ENCODE assay signal across 7 mouse cellular contexts in the genomic region with DNA sequence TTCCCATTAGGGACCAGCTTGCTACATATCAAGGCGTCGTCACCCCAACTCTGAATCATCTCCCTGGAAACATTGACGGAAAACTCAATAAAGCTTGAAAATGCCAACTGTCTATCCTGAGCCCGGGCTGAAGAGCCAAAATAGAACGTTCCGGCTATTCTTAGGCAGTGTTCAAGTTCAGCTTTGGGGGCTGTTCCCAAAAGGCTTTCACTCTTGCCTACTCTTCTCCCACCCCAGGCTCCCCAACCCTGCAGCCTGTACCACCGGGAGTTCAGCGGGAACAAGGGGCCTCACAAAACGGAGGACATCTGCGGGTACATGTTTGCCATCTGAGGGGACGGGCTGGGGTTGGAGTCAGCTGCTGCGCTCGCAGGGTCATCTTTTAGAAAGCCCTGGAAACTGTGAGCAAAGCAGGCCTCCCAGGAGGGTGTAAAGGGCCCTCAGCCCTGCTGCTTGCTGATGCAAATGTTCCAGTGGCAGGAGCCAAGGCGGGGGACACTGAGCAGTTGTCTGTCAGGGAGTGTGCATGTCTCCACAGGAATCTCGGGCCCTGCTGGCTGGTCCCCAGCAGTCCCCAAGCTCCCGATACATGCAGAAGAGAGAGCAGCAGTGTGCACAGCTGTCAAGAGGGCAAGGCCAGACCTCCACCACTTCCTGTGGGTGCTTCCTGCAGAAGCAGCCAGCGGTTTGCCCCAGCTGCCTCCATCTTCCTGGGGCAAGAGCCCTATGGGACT.
DNase-seq lines count a peak whose midpoint lies in the region; ATAC-seq and TF ChIP-seq lines count a peak whose summit lies in the region.

No protein-coding gene starts in this region.

- WGBS in kidney, embryonic 14.5 days = 82% methylated on average over 17 of the region's 17 CpGs
- 82% methylated on average over 17 of the region's 17 CpGs for WGBS in kidney, embryonic 16.5 days

- no peak for TF ChIP-seq CTCF in bone marrow macrophage, adult 2 months (IDR thresholded peaks at IDR 0.05; ENCODE audit: low read depth, low read length)

- H3K27me3 ChIP-seq in kidney, embryonic 14.5 days (ENCODE audit: control insufficient read depth, insufficient read depth, low read length) = no peaks in the 10 kb centered on the region
- H3K27me3 ChIP-seq in kidney, embryonic 16.5 days (ENCODE audit: insufficient read depth, low read length) = no peaks in the 10 kb centered on the region

- no peak for ATAC-seq in kidney, embryonic 14.5 days (ENCODE audit: low FRiP score, low TSS enrichment)
- ATAC-seq in kidney, embryonic 16.5 days (ENCODE audit: low FRiP score, low TSS enrichment) = no peak

- no peak overlapping the region for H3K4me3 ChIP-seq in kidney, embryonic 14.5 days (ENCODE audit: low read length)
- H3K4me3 ChIP-seq in bone marrow macrophage, adult 2 months (ENCODE audit: insufficient read depth, low read length) = no peak overlapping the region
- H3K4me3 ChIP-seq in kidney, embryonic 16.5 days (ENCODE audit: low read length) = no peak overlapping the region

- H3K9me3 ChIP-seq in kidney, embryonic 14.5 days (ENCODE audit: control insufficient read depth, low read length) = no peaks in the 10 kb centered on the region
- no peaks in the 10 kb centered on the region for H3K9me3 ChIP-seq in kidney, embryonic 16.5 days (ENCODE audit: low read length)

- TF ChIP-seq POLR2A in bone marrow macrophage, adult 2 months (IDR thresholded peaks at IDR 0.05; ENCODE audit: borderline replicate concordance, low read depth, low read length) = no peak

- no peak overlapping the region for H3K4me2 ChIP-seq in kidney, embryonic 14.5 days (replicated peaks; ENCODE audit: low read depth, low read length)
- H3K4me2 ChIP-seq in kidney, embryonic 16.5 days (replicated peaks; ENCODE audit: low read depth, low read length) = no peak overlapping the region

- H3K36me3 ChIP-seq in kidney, embryonic 14.5 days (ENCODE audit: control insufficient read depth, insufficient read depth, low read length) = no peaks in the 10 kb centered on the region
- H3K36me3 ChIP-seq in kidney, embryonic 16.5 days (ENCODE audit: insufficient read depth, low read length) = no peaks in the 10 kb centered on the region

- H3K4me1 ChIP-seq in kidney, embryonic 14.5 days (ENCODE audit: control insufficient read depth, insufficient read depth, low read length) = no peaks in the 10 kb centered on the region
- peaks cover 70% of the 10 kb centered on the region for H3K4me1 ChIP-seq in bone marrow macrophage, adult 2 months (ENCODE audit: control insufficient read depth, insufficient read depth, low read length)
- peaks cover 12% of the 10 kb centered on the region for H3K4me1 ChIP-seq in kidney, embryonic 16.5 days (ENCODE audit: insufficient read depth, low read length)

- DNase-seq in kidney, adult 9 months = peak; percentile 33
- DNase-seq in natural killer cell, adult 2 months (ENCODE audit: low spot score in 2 of 2) = peak; percentile 66 to 69
- no peak for DNase-seq in adrenal gland, adult 8-10 months
- DNase-seq in neural tube, embryonic 10.5 days (ENCODE audit: extremely low spot score, low spot score) = no peak

- no peak overlapping the region for H3K27ac ChIP-seq in kidney, embryonic 14.5 days (ENCODE audit: low read depth, low read length)
- H3K27ac ChIP-seq in bone marrow macrophage, adult 2 months (ENCODE audit: insufficient read depth, low read depth, low read length) = peak overlapping the region; percentile 87
- H3K27ac ChIP-seq in kidney, embryonic 16.5 days (ENCODE audit: low read length) = peak overlapping the region; percentile 21; the same call in 1 of the 2 replicates

- no peak overlapping the region for H3K9ac ChIP-seq in kidney, embryonic 14.5 days (ENCODE audit: low read depth, low read length)
- H3K9ac ChIP-seq in kidney, embryonic 16.5 days (replicated peaks; ENCODE audit: low read length) = no peak overlapping the region

Comparison
In these comparisons a context has a peak if more than half of its experiments do, and no peak if none do; other contexts are left out.
1. DNase-seq: peak in kidney, adult 9 months (single experiment) and natural killer cell, adult 2 months (2 of 2); none in adrenal gland, adult 8-10 months (single experiment) and neural tube, embryonic 10.5 days (single experiment).